Mouse (Mus musculus) erythroblast, embryonic 14.5 days (primary cell): Measurements from ENCODE around the gene Cep295nl.

ENCODE experiments used
- GATA1 ChIP-seq: IDR thresholded peaks from 2 replicates; pipeline ENCODE4 v1.6.1; 2012; ENCODE audit warnings: low read length, inconsistent platforms, mixed read lengths
- TAL1 ChIP-seq: IDR thresholded peaks from 3 replicates; pipeline ENCODE4 v1.6.1; 2012; ENCODE audit warnings: low read length, inconsistent platforms, mixed read lengths

DNA sequence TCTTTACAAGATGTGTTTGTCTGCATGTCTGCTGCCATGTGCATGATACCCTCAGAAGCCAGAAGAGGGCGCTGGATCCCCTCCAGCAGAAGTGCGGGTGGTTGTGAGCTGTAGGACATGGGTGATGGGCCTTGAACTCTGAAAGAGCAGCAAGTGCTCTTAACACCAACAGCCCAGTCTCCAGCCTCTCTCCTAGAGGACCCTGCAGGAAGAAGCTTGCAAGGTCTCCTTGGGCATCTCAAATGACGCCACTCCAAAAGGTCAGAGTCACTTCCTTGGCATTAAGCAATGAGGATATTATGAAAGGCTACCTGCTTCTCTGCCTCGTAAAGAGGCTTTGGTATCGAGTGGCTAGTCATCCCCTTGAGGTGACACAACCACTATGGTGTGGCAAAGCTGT is 23.6 kb downstream of the Cep295nl start:
- TF ChIP-seq GATA1 (no peak), TAL1 (no peak)
